In the genomic region with DNA sequence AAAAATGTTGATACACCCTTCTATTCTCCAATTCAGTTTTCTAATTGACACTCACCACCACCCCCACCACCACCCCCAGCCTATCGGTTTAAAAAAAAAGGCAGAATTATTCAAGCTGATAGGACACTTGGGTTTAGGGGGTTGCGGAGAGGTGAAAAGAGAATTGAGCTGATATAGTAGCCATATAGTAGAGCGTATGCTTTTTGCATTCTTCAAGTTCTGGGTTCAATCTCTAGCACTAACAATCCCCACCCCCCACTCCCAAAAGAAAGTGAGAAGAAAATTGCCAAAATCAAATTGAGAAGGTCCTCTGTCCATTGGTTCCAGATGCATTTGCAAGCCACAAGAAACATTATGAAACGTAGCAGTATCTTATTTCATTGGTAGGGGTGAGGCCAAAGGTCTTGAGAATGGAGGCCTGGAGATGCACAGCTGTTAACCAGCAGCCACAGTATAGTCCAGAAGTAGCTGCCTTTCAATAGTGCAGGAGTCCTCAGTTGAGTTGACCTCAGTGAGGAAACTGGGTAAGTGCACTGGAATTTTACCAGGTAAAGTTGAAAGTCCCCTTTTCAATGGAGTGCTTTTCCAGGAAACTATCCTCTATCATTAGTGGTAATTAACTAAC, we compare ENCODE assay signal across 8 mouse cellular contexts. TPM values are rescaled to one million over a fixed set of nuclear protein-coding genes. Genes with fewer than 3 reads are reported as not detected.
DNase-seq lines count a peak whose midpoint lies in the region; ATAC-seq and TF ChIP-seq lines count a peak whose summit lies in the region.

No protein-coding gene starts in this region.

- no peaks in the 10 kb centered on the region for H3K9me3 ChIP-seq in heart, embryonic 10.5 days
- no peaks in the 10 kb centered on the region for H3K9me3 ChIP-seq in CH12.LX (replicated peaks; ENCODE audit: low read length)
- no peaks in the 10 kb centered on the region for H3K9me3 ChIP-seq in forebrain, embryonic 15.5 days
- no peaks in the 10 kb centered on the region for H3K9me3 ChIP-seq in liver, embryonic 15.5 days (replicated peaks)

- dilution Hi-C loops in CH12.LX (cut with MboI; ENCODE audit: extremely low pct_ligation_motif_present, extremely low pct_unique_long_range_greater_than_20kb, low sequenced_read_pairs): no loop called here

- in situ Hi-C loops in CH12.LX (cut with MboI; ENCODE audit: low pct_ligation_motif_present, low pct_unique_long_range_greater_than_20kb, low sequenced_read_pairs): no loop called here

- TF ChIP-seq RAD21 in CH12.LX (IDR thresholded peaks at IDR 0.05; ENCODE audit: low read depth, low read length): no peak

- peak overlapping the region; percentile 98 for H3K4me3 ChIP-seq in heart, embryonic 10.5 days
- H3K4me3 ChIP-seq in CH12.LX (replicated peaks in 1 of 3; ENCODE audit: low read depth in 2 of 3, low read length in 2 of 3, poor library complexity in 1 of 3): peak overlapping the region; percentile 79 to 96 (median 90)
- H3K4me3 ChIP-seq in forebrain, embryonic 15.5 days: peak overlapping the region; percentile 92
- peak overlapping the region; percentile 79 for H3K4me3 ChIP-seq in liver, embryonic 15.5 days (replicated peaks)

- no peaks in the 10 kb centered on the region for H3K36me3 ChIP-seq in heart, embryonic 10.5 days
- H3K36me3 ChIP-seq in CH12.LX (replicated peaks in 1 of 2; ENCODE audit: control insufficient read depth in 1 of 2, insufficient read depth in 1 of 2, low read length in 1 of 2): peaks cover 0 to 12% of the 10 kb centered on the region in 2 experiments
- no peaks in the 10 kb centered on the region for H3K36me3 ChIP-seq in forebrain, embryonic 15.5 days
- no peaks in the 10 kb centered on the region for H3K36me3 ChIP-seq in liver, embryonic 15.5 days (replicated peaks)

- H3K4me2 ChIP-seq in CH12.LX (ENCODE audit: insufficient read depth, low read depth, poor library complexity, severe bottlenecking): peak overlapping the region; percentile 53
- peak overlapping the region; percentile 74 for H3K4me2 ChIP-seq in forebrain, embryonic 15.5 days (replicated peaks)
- peak overlapping the region; percentile 95 for H3K4me2 ChIP-seq in liver, embryonic 15.5 days

- peaks cover 32% of the 10 kb centered on the region for H3K79me2 ChIP-seq in CH12.LX (replicated peaks; ENCODE audit: control insufficient read depth, extremely low read depth, insufficient read depth, poor library complexity, severe bottlenecking)

- H3K27ac ChIP-seq in heart, embryonic 10.5 days: peak overlapping the region; percentile 97
- no peak overlapping the region for H3K27ac ChIP-seq in CH12.LX (ENCODE audit: insufficient read depth, low read depth)
- peak overlapping the region; percentile 96 for H3K27ac ChIP-seq in forebrain, embryonic 15.5 days (replicated peaks)
- H3K27ac ChIP-seq in liver, embryonic 15.5 days (replicated peaks): peak overlapping the region; percentile 75; the same call in 1 of the 2 replicates

- TF ChIP-seq CTCF in CH12.LX (conservative IDR thresholded peaks at IDR 0.05 in 1 of 2, IDR thresholded peaks at IDR 0.05 in 1 of 2; ENCODE audit: low read depth in 2 of 2, low read length in 2 of 2): no peak

- H3K27me3 ChIP-seq in heart, embryonic 10.5 days (ENCODE audit: insufficient read depth, poor library complexity, severe bottlenecking): no peaks in the 10 kb centered on the region
- peaks cover 1% of the 10 kb centered on the region for H3K27me3 ChIP-seq in CH12.LX (replicated peaks)
- no peaks in the 10 kb centered on the region for H3K27me3 ChIP-seq in forebrain, embryonic 15.5 days
- H3K27me3 ChIP-seq in liver, embryonic 15.5 days: no peaks in the 10 kb centered on the region; the same call in 1 of the 2 replicates

- 35% methylated on average over 4 of the region's 4 CpGs for WGBS in heart, embryonic 10.5 days
- WGBS in forebrain, embryonic 15.5 days: 30% methylated on average over 4 of the region's 4 CpGs
- WGBS in liver, embryonic 15.5 days (ENCODE audit: insufficient replicate concordance): 44% methylated on average over 4 of the region's 4 CpGs

- H3K4me1 ChIP-seq in heart, embryonic 10.5 days: peaks cover 19% of the 10 kb centered on the region
- H3K4me1 ChIP-seq in CH12.LX (ENCODE audit: control insufficient read depth in 1 of 2, insufficient read depth in 2 of 2): peaks cover 4 to 11% of the 10 kb centered on the region in 2 experiments
- H3K4me1 ChIP-seq in forebrain, embryonic 15.5 days: peaks cover 19% of the 10 kb centered on the region
- H3K4me1 ChIP-seq in liver, embryonic 15.5 days (replicated peaks): peaks cover 32% of the 10 kb centered on the region

- no peak for TF ChIP-seq POLR2A in CH12.LX (IDR thresholded peaks at IDR 0.05; ENCODE audit: low read depth, low read length)

- TF ChIP-seq EP300 in CH12.LX (IDR thresholded peaks at IDR 0.05; ENCODE audit: low read length): no peak

- no peak for ATAC-seq in forebrain, embryonic 15.5 days (replicated peaks)
- ATAC-seq in liver, embryonic 15.5 days (ENCODE audit: insufficient read depth): no peak
- ATAC-seq in cerebellum, adult (ENCODE audit: insufficient number of reproducible peaks, low FRiP score, low TSS enrichment): no peak

- DNase-seq in heart, embryonic 10.5 days (ENCODE audit: low spot score): no peak
- no peak for DNase-seq in heart, adult 11 months
- no peak for DNase-seq in CH12.LX (ENCODE audit: extremely low read depth)
- DNase-seq in right cerebral cortex, postnatal 14 days: no peak
- no peak for DNase-seq in spleen, adult 18-20 months

- H3K9ac ChIP-seq in CH12.LX (ENCODE audit: insufficient read depth, low read depth): peak overlapping the region; percentile 91; the same call in 1 of the 2 replicates
- peak overlapping the region; percentile 81 for H3K9ac ChIP-seq in forebrain, embryonic 15.5 days (replicated peaks)
- peak overlapping the region; percentile 76 for H3K9ac ChIP-seq in liver, embryonic 15.5 days

TF ChIP-seq in CH12.LX, 34 proteins besides CTCF, POLR2A, EP300 and RAD21:
- TF ChIP-seq MXI1 (IDR thresholded peaks at IDR 0.05; ENCODE audit: low read depth, low read length) (no peak), MYC (IDR thresholded peaks at IDR 0.05; ENCODE audit: low read depth, low read length) (no peak), SMC3 (IDR thresholded peaks at IDR 0.05; ENCODE audit: low read depth, low read length) (no peak), ZKSCAN1 (IDR thresholded peaks at IDR 0.05; ENCODE audit: borderline replicate concordance, low read depth, low read length) (no peak), ZNF384 (IDR thresholded peaks at IDR 0.05; ENCODE audit: low read depth, low read length) (0 out of 2 replicates have a peak, but pooled peaks have one; percentile 31), RCOR1 (conservative IDR thresholded peaks at IDR 0.05; ENCODE audit: low read depth, low read length) (no peak), TCF12 (IDR thresholded peaks at IDR 0.05; ENCODE audit: low read depth, low read length) (0 out of 2 replicates have a peak, but pooled peaks have one; percentile 18)

RNA-seq across cellular contexts. Expression of a gene that starts 0.8 kb away (rescaled TPM):
- polyA plus RNA-seq in heart, embryonic 10.5 days (2016; fragmentation: Nextera tagmentation; extraction: Ambion mirVana): 8.5 and 9.9 TPM in 2 replicates
- total RNA-seq in CH12.LX (2012; rRNA removed) (11.0 and 13.0 TPM in 2 replicates), CH12.LX (2014; rRNA removed) (8.2 and 9.2 TPM in 2 replicates)
- polyA plus RNA-seq in CH12.LX (2012; ENCODE audit: insufficient read length, low read depth): 13.2 and 15.2 TPM in 2 replicates
- polyA plus RNA-seq in forebrain, embryonic 15.5 days (2015; fragmentation: Nextera tagmentation; extraction: Ambion mirVana): 19.9 and 21.0 TPM in 2 replicates
- 2.2 and 3.2 TPM in 2 replicates for polyA plus RNA-seq in liver, embryonic 15.5 days (2015; fragmentation: Nextera tagmentation; extraction: Ambion mirVana)

RNA-seq across cellular contexts. Expression of a gene that starts 25.7 kb away (rescaled TPM):
- 21.2 TPM in 2 replicates for polyA plus RNA-seq in heart, embryonic 10.5 days (2016; fragmentation: Nextera tagmentation; extraction: Ambion mirVana)
- total RNA-seq in CH12.LX (2012; rRNA removed): 10.6 and 15.0 TPM in 2 replicates
- total RNA-seq in CH12.LX (2014; rRNA removed): 11.3 and 12.8 TPM in 2 replicates
- 8.8 and 11.2 TPM in 2 replicates for polyA plus RNA-seq in CH12.LX (2012; ENCODE audit: insufficient read length, low read depth)
- polyA plus RNA-seq in forebrain, embryonic 15.5 days (2015; fragmentation: Nextera tagmentation; extraction: Ambion mirVana): 58.1 and 62.0 TPM in 2 replicates
- 5.3 and 6.0 TPM in 2 replicates for polyA plus RNA-seq in liver, embryonic 15.5 days (2015; fragmentation: Nextera tagmentation; extraction: Ambion mirVana)
